Mouse (Mus musculus) olfactory bulb, adult 2 months (tissue): ENCODE results near the gene Cdkal1. TPM values are rescaled to one million over a fixed set of nuclear protein-coding genes. Genes with fewer than 3 reads are reported as not detected.

ENCODE experiments used
- H3K27ac ChIP-seq: fragments of 200-500 bp; 2 replicates; pipeline ENCODE4 v1.5.1; 2012; ENCODE audit warnings: low read depth, low read length; ENCODE audit not compliant: insufficient read depth
- H3K4me1 ChIP-seq: fragments of 200-500 bp; 2 replicates; pipeline ENCODE4 v1.6.1; 2012; ENCODE audit warnings: low read length; ENCODE audit not compliant: control insufficient read depth, insufficient read depth
- H3K4me3 ChIP-seq: fragments of 200-500 bp; 2 replicates; pipeline ENCODE4 v1.5.1; 2012; ENCODE audit warnings: mild to moderate bottlenecking, low read depth, low read length, moderate library complexity; ENCODE audit not compliant: insufficient read depth
- CTCF ChIP-seq: fragments of 200-500 bp; IDR thresholded peaks from 2 replicates; pipeline ENCODE4 v1.5.1; 2012; ENCODE audit warnings: low read depth, mild to moderate bottlenecking, low read length, moderate library complexity; ENCODE audit not compliant: insufficient read depth
- POLR2A ChIP-seq: fragments of 200-500 bp; IDR thresholded peaks from 2 replicates; pipeline ENCODE4 v1.6.1; 2012; ENCODE audit warnings: mild to moderate bottlenecking, low read depth, low read length, moderate library complexity; ENCODE audit not compliant: insufficient read depth
- WGBS: fragments of 180-500 bp; shearing (Covaris S2); methylation state at CpG from one replicate; pipeline ENCODE4 v1.1.7; 2018; 5-methylcytosine and 5-hydroxymethylcytosine counted together
- polyA plus RNA-seq: library from polyadenylated mRNA; stranded (reverse); fragments of >200 nt; gene quantifications from 2 replicates; pipeline ENCODE4 v1.2.4, GENCODE M21; 2012; ENCODE audit warnings: low replicate concordance; ENCODE audit not compliant: missing spikeins, insufficient read depth, insufficient read length

The Cdkal1 gene
- polyA plus RNA-seq, 1 experiment = not detected

DNA sequence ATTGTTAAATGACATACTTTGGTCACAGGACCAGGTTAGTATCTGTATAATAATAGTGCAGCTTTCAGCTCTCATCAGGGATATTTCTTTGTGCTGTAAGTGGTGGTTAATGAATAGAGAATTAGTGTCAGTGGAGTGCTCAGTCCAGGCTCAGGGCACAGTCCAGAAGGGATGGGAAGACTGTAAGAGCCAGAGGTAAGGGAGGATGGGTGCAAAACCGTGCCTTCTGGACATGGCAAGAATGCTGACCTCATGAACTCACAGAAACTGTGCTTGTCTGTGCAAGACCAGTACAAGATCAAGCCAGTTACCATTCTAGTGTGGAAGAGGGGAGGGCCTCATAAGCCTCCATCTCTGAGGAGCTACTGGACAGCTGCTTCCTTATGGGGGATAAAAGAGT, 496.1 kb downstream of the Cdkal1 start:
- TF ChIP-seq POLR2A (no peak), CTCF (no peak)
- Histone ChIP-seq H3K4me3 (no peak overlapping the region), H3K4me1 (peaks cover 6% of the 10 kb centered on the region), H3K27ac (no peak overlapping the region)
- 97% methylated on average over 1 of the region's 1 CpGs for WGBS

GRCm38 (mm10) chr13:29357483-29357882, 498.0 kb downstream of the Cdkal1 start:
- TF ChIP-seq CTCF (no peak), POLR2A (no peak)
- 91% methylated on average over 5 of the region's 5 CpGs for WGBS
- H3K27ac ChIP-seq = no peak overlapping the region
- peaks cover 8% of the 10 kb centered on the region for H3K4me1 ChIP-seq
- no peak overlapping the region for H3K4me3 ChIP-seq

- no peak overlapping the region for H3K27ac ChIP-seq
- TF ChIP-seq CTCF (no peak), POLR2A (no peak)
- 42% methylated on average over 10 of the region's 10 CpGs for WGBS
- H3K4me1 ChIP-seq = peaks cover 11% of the 10 kb centered on the region
- H3K4me3 ChIP-seq = no peak overlapping the region
Measured at GRCm38 (mm10) chr13:29356158-29356485, 499.4 kb downstream of the Cdkal1 start.

GRCm38 (mm10) chr13:29355484-29356157, 499.9 kb downstream of the Cdkal1 start:
- 61% methylated on average over 3 of the region's 3 CpGs for whole genome bisulfite sequencing
- H3K27ac ChIP-seq = no peak overlapping the region

GRCm38 (mm10) chr13:29354943-29355342, 500.5 kb downstream of the Cdkal1 start:
- Histone ChIP-seq H3K4me3 (no peak overlapping the region), H3K4me1 (peaks cover 11% of the 10 kb centered on the region), H3K27ac (no peak overlapping the region)
- TF ChIP-seq POLR2A = no peak
- TF ChIP-seq CTCF = no peak
- WGBS = 88% methylated on average over 4 of the region's 4 CpGs

More at GRCm38 (mm10) chr13:29355484-29356157, 499.9 kb downstream of the Cdkal1 start:
- no peak overlapping the region for H3K4me3 ChIP-seq
- TF ChIP-seq POLR2A (no peak), CTCF (no peak)
- peaks cover 11% of the 10 kb centered on the region for H3K4me1 ChIP-seq

GRCm38 (mm10) chr13:29353888-29354415, 501.5 kb downstream of the Cdkal1 start:
- no peak overlapping the region for H3K27ac ChIP-seq
- 94% methylated on average over 5 of the region's 5 CpGs for WGBS

DNA sequence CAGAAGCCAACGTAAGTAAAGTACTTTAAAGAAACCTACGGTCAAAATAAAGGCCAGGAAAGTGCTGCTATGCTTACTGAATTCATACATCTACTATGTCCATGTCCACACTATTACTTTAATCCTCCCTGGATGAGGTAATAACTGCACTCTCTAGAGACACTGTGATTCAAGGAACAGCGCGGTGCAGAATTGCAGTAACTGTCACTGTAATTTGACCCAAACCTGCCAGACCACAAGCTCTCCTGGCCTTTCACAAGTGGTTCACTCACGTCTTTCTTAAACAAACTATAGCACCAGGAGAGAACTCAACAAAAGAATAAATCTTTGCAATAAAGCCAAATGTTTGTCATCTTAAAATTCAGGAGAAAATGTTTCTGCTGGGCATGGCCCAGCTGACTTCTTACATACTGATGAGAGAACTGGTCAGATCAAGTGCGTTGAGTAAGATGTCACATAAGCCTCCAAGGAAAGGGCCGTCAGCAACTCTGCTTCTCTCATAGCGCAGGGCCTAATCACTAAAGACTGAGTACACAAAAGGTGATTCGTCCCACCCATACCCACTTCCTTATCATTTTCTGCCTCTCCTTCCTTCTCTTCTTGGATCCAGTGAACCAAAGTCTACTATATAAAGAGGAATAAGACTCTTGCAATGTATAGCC, 504.3 kb downstream of the Cdkal1 start:
- WGBS = 95% methylated on average over 9 of the region's 9 CpGs
- TF ChIP-seq CTCF (no peak), POLR2A (no peak)
- Histone ChIP-seq H3K27ac (no peak overlapping the region), H3K4me3 (no peak overlapping the region), H3K4me1 (peaks cover 9% of the 10 kb centered on the region)

More at GRCm38 (mm10) chr13:29353888-29354415, 501.5 kb downstream of the Cdkal1 start:
- peaks cover 11% of the 10 kb centered on the region for H3K4me1 ChIP-seq
- TF ChIP-seq POLR2A (no peak), CTCF (no peak)
- no peak overlapping the region for H3K4me3 ChIP-seq

DNA sequence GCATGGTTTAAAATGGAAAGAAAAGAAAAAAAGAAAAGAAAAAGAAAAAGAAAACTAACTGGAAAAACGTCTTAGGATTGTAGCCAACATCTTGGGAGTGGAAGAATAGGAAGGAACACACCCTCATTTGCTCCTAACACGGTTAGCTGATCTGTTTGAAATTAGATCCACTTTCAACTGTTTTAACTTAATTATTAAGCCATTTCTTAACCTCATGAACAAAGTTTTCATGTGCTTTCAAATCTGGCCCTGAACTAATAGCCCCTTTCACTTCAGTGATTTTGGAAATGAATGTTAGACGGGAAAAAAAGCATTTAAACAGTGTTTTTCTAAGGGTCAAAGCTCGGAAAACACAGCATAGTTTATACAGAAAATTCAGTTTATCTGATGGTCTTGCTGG, 505.5 kb downstream of the Cdkal1 start:
- WGBS = 57% methylated on average over 4 of the region's 4 CpGs
- Histone ChIP-seq H3K4me3 (no peak overlapping the region), H3K4me1 (peaks cover 5% of the 10 kb centered on the region), H3K27ac (no peak overlapping the region)
- TF ChIP-seq POLR2A = no peak
- TF ChIP-seq CTCF = no peak

DNA sequence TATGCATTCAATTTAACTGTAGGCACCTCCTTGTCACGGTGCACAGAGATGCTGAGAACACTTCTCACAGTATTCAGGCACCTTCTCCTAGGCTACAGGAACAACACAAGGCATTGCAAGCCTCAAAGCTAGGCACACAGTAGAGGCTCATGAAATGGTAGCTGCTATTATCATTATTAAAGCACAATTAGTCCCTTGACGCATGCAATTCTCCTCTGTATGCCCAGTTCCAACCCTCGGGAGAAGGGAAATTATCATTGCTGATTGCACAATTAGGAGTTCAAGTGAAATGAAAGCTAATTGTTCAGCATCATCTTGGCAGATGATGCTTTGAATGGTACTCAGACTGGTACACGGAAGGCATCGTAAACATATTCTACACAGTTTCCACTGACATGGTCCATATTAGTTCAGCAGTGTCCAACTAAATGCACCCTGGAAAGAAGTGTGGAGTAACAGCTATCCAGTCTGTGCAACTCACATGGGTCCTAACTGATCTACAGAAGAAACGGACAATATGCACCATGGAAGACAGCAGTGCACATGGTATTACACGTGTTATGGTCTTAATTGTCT, 506.0 kb downstream of the Cdkal1 start:
- Histone ChIP-seq H3K27ac (no peak overlapping the region), H3K4me3 (no peak overlapping the region), H3K4me1 (peaks cover 5% of the 10 kb centered on the region)
- no peak for TF ChIP-seq CTCF
- no peak for TF ChIP-seq POLR2A
- WGBS = 65% methylated on average over 7 of the region's 7 CpGs
